Mouse (Mus musculus) forebrain, embryonic 10.5 days (tissue): ENCODE data around the gene Tmprss9. TPM values are rescaled to one million over a fixed set of nuclear protein-coding genes. Genes with fewer than 3 reads are reported as not detected.

Experiments used
- DNase-seq: peaks from one replicate; pipeline ENCODE4 v3.0.0-alpha.2; 2017; ENCODE audit warnings: low spot score; ENCODE audit errors: extremely low spot score
- H3K27ac ChIP-seq: fragments of 300-500 bp; sonication (generic); 2 replicates; pipeline ENCODE4 v1.5.1; 2016; ENCODE audit warnings: mild to moderate bottlenecking
- H3K27me3 ChIP-seq: fragments of 300-500 bp; sonication (generic); 2 replicates; pipeline ENCODE4 v1.6.1; 2016; ENCODE audit warnings: mild to moderate bottlenecking; ENCODE audit not compliant: poor library complexity, severe bottlenecking
- H3K36me3 ChIP-seq: fragments of 300-500 bp; sonication (generic); replicated peaks from 2 replicates; pipeline ENCODE4 v1.6.1; 2016; ENCODE audit warnings: mild to moderate bottlenecking, moderate library complexity
- H3K4me1 ChIP-seq: fragments of 300-500 bp; sonication (generic); 2 replicates; pipeline ENCODE4 v1.6.1; 2016
- H3K4me3 ChIP-seq: fragments of 300-500 bp; sonication (generic); 2 replicates; pipeline ENCODE4 v1.5.1; 2016; ENCODE audit warnings: mild to moderate bottlenecking, moderate library complexity
- H3K9me3 ChIP-seq: fragments of 300-500 bp; sonication (generic); 2 replicates; pipeline ENCODE4 v1.6.1; 2016; ENCODE audit warnings: mild to moderate bottlenecking, moderate library complexity
- WGBS: fragments of 180-500 bp; shearing (Covaris S2); methylation state at CpG from one replicate; pipeline ENCODE4 v1.1.7; 2016; 5-methylcytosine and 5-hydroxymethylcytosine counted together
- polyA plus RNA-seq: library from polyadenylated mRNA; unstranded; fragments of >200 nt; fragmentation: Nextera tagmentation; extraction: Ambion mirVana; gene quantifications from 2 replicates; pipeline ENCODE4 v1.2.1, GENCODE M21; 2016

Tmprss9 gene
- polyA plus RNA-seq, 1 experiment from 2014 or later, result not detected

DNA sequence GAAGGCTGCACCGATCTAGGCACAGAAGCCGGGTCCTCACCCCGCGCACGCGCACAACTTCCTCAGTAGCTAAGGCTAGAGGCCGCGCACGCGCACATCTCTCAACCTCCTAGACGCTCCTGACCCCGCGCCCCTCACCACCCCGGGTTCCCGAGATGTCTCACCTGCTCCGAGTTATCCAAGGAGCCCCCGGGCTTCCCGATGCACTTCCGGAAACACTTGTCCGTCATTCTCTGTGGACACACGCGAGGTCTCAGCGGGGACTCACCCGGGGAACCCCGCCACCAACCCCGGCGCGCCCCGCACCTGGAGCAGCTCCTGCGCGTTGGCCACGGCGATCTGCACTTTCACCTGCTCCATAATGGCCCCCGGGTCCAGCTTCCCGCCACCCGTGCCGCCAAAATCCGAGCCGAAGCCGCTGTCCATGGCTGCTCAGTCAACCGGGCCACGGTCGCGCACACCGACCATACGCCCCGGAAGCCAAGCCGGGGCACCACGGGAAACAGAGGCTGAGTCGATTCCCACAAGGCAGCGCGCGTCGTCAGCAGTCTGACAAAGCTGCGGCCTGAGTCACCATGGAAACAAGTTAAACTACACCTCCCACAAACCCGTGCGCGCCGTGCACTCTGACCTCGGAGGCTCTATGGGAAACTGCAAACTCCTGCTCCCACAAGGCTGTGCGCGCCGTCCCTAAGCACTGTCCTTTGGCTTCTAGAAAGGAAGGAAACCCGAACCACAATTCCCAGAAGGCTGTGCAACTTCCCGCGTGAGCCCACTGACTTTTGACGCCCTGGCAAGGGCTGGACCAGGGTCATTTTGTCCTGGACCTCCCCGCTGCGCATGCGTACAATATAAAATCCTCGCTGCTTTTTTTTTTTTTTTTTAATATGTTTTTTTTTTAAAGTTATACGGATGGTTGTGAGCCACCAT, 28.9 kb downstream of the Tmprss9 start, which contains the start of gene Timm13:
Gene Timm13 (minus strand): TSS at position 652 of the 930 bp plus-strand sequence.
- peak; percentile 99 for DNase-seq
- Histone ChIP-seq H3K36me3 (peaks cover 70% of the 10 kb centered on the region), H3K4me3 (peak within 1 kb of the TSS; percentile 78), H3K4me1 (peaks cover 30% of the 10 kb centered on the region), H3K27me3 (peaks cover 12% of the 10 kb centered on the region), H3K27ac (peak within 1 kb of the TSS; percentile 91), H3K9me3 (no peaks in the 10 kb centered on the region)
- under 1% methylated on average over 72 of the region's 72 CpGs for WGBS

DNA sequence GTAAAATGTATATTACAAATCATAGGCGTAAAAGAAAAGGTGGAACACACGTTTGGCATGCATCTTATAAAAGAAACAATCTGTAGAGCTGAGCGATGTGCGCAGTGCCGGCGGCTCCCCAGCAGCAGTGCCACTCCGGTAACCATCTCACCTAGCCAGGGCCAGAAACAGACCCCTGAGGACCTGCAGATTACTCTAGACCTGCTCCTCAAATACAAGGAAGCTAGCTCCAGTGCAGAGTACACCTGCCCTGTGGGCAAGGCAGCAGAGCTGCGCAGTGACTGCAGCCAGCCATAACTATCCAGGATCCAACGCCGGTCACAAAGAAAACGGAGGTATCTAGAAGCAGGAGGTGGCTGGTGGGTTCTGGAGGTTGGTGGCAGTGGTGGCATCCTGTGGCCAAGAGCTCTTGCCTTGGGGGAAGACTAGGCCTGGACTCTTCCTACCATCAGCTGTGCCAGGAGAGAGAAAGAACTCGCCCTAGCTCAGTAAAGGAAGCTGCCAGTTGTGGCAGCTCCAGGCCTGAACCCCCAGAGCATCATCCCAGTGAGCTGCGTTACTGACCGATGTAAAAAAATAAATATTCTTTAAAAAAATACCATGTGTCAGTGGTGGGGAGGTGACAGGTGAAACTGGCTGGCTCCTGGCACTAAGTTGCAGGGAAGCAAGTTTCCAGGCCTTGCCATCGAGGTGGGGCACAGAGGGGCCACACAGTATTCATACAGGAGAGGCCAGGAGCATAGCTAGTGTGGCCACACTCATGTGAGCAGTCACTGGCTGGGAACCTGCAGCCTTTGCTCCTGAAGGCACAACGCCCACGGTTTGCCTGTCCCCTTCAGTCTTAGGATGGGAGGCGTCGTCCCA, 30.0 kb downstream of the Tmprss9 start:
- peak overlapping the region; percentile 78; the same call in 1 of the 2 replicates for H3K4me3 ChIP-seq
- peak overlapping the region; percentile 91; the same call in 1 of the 2 replicates for H3K27ac ChIP-seq

DNA sequence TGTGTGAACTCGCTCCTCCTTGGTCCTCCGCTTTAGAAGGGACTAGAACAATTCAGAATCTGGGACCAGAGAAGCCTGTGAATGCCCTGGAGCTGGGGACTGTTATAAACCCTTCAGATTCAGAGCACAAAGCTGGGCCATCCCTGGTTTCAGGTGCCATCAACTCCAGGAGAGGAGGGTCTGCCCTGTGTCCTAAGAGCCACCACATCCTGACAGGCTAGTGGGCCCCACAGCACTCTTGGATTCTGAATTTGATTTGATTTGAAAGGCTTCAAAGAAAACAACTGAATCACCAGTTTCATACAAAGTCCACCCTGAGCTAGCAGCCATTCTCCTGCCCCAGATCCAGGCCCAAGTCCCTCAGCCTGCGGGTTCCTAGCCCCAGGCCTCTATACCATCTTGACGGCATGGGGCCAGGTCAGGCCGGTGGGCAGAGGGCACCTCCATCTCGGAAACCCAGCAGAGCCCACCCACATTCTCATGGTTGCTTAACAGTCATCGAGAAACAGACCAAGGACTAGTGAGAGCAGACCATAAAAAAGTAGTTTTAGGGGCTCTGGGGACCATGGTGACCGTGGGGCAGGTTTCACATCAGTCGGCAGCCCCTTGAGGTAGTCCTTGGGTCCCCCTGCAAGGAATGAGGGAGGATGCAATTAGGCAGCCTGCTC, 30.8 kb downstream of the Tmprss9 start:
- Histone ChIP-seq H3K27ac (no peak overlapping the region), H3K4me1 (peaks cover 30% of the 10 kb centered on the region), H3K27me3 (peaks cover 11% of the 10 kb centered on the region), H3K4me3 (no peak overlapping the region), H3K9me3 (no peaks in the 10 kb centered on the region), H3K36me3 (peaks cover 85% of the 10 kb centered on the region)
- WGBS, result 97% methylated on average over 9 of the region's 9 CpGs
- DNase-seq, result no peak

More for the DNA sequence above, 30.0 kb downstream of the Tmprss9 start:
- Histone ChIP-seq H3K4me1 (peaks cover 30% of the 10 kb centered on the region), H3K9me3 (no peaks in the 10 kb centered on the region), H3K36me3 (peaks cover 80% of the 10 kb centered on the region), H3K27me3 (peaks cover 12% of the 10 kb centered on the region)
- DNase-seq, result no peak
- 89% methylated on average over 19 of the region's 19 CpGs for WGBS

DNA sequence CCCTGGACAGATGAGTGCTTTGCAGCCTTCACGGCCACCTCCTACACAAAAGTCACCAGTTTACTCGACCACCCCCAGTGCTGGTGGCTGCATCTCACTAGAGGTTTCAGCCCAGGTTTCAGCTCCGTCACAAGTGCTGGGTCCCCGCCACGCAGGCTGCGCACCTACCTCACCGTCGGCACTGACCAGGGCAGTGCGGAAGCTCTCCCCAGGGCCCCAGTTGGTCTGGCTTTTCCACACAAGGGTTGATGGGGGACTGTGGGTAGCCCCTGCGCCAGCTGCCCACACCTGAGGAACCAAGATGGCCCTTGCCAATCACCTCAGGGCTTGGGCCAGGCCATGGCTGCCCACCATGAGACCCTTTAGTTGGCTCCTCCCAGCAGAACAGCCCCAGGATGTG, 31.6 kb downstream of the Tmprss9 start:
- Histone ChIP-seq H3K27ac (no peak overlapping the region), H3K36me3 (peaks cover 85% of the 10 kb centered on the region), H3K4me3 (no peak overlapping the region), H3K9me3 (no peaks in the 10 kb centered on the region), H3K27me3 (peaks cover 2% of the 10 kb centered on the region; the same call in 1 of the 2 replicates), H3K4me1 (peaks cover 22% of the 10 kb centered on the region)
- no peak for DNase-seq
- WGBS, result 93% methylated on average over 10 of the region's 10 CpGs

DNA sequence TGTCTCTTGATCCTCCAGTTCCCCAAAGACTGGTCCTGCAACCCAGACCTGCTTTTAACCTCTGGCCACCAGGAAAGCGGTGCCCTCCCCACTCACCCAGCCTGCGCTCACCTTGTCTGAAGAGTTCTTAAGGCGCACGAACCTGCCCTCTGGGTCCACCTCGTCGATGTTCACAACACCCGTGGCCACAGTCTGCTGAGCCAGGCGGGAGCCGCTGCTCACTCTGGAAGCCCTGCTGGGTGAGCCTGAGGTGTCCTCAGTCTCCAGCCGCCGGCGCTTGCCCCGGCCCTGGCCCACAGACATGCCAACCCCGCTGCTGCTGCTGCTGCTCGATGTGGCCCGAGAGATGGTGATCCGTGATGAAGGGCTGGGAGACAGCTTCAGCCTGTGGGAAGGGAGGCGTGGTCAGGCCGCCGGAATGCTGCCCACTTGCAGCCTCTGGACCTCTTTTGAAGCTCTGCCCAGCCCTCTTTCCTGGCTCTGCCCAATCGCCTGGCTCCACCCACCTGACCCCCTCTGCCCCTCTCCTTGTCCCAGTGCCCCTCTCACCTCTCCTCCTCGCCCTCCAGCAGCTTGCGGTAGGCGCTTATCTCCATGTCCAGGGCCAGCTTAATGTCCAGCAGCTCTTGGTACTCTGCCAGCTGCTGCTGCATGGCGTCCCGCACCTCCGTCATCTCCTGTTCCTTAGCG, 32.5 kb downstream of the Tmprss9 start:
- Histone ChIP-seq H3K27me3 (no peaks in the 10 kb centered on the region), H3K4me3 (no peak overlapping the region), H3K4me1 (peaks cover 13% of the 10 kb centered on the region), H3K27ac (no peak overlapping the region), H3K9me3 (no peaks in the 10 kb centered on the region), H3K36me3 (peaks cover 85% of the 10 kb centered on the region)
- no peak for DNase-seq
- WGBS, result 91% methylated on average over 28 of the region's 28 CpGs

DNA sequence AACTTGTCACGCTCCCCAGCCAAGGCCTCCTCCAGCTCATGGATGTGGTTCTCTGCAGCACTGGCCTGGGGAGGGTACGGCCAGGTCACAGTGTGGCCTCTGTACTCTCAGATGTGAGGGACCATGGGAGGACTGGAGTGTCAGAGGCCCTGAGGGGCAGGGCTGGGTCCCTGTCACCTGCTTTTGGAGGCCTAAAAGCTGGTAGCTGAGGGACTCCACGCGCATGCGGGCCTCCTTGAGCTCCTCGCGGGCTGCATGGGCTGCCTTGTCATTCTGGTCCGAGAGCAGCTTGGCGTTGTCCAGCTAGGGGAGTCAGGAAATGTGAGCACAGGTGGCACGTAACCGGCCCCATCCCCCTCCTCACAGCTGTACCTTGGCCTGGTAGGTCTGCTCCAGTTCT, 33.1 kb downstream of the Tmprss9 start:
- H3K4me1 ChIP-seq, result peaks cover 8% of the 10 kb centered on the region
- no peak for DNase-seq
- no peaks in the 10 kb centered on the region for H3K27me3 ChIP-seq
- H3K4me3 ChIP-seq, result no peak overlapping the region
- no peaks in the 10 kb centered on the region for H3K9me3 ChIP-seq
- H3K36me3 ChIP-seq, result peaks cover 85% of the 10 kb centered on the region
- H3K27ac ChIP-seq, result no peak overlapping the region
- 95% methylated on average over 11 of the region's 11 CpGs for WGBS

DNA sequence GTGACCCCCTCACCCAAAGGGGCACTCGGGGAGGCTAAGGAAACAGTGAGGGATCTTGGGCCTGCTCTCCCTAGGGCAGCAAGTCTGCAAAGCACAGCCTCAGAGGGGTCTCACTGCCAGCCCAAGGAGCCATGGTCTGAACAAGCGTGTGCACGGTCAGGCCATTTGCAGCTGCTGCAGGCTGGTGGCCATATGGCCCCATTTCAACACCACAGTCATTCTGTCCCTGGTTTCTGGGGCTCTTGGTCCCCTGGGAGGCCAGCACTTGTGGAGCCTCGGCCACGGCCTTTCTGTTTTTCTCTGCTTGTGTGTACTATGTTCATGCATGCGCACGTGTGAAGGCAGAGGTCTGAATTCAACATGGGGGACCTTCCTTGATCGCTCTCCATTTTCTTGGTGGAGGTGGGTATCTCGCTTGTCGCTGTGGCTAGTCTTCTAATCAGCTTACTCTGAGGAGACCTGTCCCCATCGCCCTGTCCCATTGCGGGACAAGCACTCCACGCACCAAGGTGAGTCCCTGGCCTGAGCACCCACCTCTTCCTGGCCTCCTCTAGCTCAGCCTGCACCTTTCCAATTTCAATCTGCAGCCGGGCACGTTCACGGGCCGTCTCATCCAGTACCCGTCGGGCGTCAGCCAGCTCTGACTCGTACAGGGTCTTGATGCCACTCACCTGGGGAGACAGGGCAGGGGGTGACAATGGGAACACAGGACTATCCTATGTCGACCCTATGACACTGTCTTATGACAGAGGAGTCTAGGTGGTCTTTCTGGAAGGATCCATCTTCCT, 37.9 kb downstream of the Tmprss9 start:
- WGBS, result 94% methylated on average over 22 of the region's 22 CpGs
- Histone ChIP-seq H3K4me3 (no peak overlapping the region), H3K9me3 (no peaks in the 10 kb centered on the region), H3K27ac (no peak overlapping the region), H3K27me3 (no peaks in the 10 kb centered on the region), H3K36me3 (peaks cover 98% of the 10 kb centered on the region), H3K4me1 (no peaks in the 10 kb centered on the region)
- DNase-seq, result no peak

DNA sequence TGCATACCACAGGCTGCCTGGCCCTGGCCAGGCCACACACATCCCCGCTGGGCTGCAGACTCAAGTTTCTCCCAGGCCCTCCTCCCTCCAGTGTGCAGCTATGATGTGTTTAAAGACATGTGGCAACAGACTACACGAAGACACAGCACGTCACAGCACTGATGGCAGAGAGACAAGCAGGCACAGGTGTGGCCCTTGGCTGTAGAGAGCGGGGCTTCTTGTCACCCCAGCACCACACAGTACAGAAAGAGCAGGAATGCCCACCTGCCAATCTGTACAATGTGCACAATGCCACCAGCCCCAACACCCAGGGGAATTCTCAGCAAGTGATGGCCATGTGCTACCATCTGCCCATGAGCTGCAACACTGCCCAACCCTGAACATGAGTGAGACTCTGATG, 39.7 kb downstream of the Tmprss9 start:
- Histone ChIP-seq H3K36me3 (peaks cover 98% of the 10 kb centered on the region), H3K9me3 (no peaks in the 10 kb centered on the region), H3K4me3 (no peak overlapping the region), H3K27ac (no peak overlapping the region), H3K27me3 (no peaks in the 10 kb centered on the region), H3K4me1 (peaks cover 7% of the 10 kb centered on the region)
- no peak for DNase-seq
- 96% methylated on average over 4 of the region's 4 CpGs for WGBS

DNA sequence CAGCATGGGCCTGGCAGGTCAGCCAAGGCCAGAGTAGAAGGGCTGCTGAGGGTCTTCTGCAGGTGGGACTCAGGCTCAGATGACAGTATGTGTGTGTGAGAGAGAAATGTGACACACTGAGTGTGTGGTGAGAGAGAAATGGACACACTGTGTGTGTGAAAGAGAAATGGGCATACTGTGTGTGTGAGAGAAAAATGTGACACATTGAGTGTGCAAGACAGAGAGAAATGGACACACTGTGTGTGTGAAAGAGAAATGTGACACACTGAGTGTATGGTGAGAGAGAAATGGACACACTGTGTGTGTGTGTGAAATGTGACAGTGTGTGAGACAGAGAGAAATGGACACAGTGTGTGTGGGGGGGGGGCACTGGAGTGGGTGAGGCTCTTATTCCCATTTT, 40.2 kb downstream of the Tmprss9 start:
- H3K36me3 ChIP-seq, result peaks cover 97% of the 10 kb centered on the region
- H3K27ac ChIP-seq, result no peak overlapping the region
- H3K4me3 ChIP-seq, result no peak overlapping the region
- H3K9me3 ChIP-seq, result no peaks in the 10 kb centered on the region
- no peaks in the 10 kb centered on the region for H3K27me3 ChIP-seq
- DNase-seq, result no peak
- peaks cover 12% of the 10 kb centered on the region for H3K4me1 ChIP-seq

DNA sequence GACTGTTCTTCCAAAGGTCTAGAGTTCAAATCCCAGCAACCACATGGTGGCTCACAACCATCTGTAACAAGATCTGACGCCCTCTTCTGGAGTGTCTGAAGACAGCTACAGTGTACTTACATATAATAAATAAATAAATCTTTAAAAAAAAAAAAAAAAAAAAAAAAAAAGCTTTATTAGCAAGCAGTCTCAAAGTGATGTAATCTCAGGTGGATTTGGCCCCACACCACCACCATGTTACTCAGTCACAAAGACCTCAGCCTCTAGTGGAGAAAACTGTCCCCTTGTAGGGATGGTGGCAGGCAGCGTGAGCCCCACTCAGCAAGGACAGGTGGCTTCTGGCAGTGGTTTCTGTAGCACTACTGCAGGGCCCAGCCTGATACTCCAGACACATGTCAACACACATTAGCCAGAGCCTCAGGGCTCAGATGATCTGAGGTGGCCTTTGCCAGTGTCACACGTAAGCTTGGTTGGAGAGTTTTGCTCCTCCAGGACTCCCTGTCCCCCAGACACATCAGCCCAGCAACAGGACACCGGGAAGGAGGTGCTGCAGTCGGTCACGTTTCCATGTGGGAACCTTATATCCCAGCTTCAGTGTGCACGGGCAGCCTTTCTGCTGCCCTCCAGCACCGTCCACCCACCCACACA, 41.8 kb downstream of the Tmprss9 start:
- no peaks in the 10 kb centered on the region for H3K9me3 ChIP-seq
- WGBS, result 93% methylated on average over 7 of the region's 8 CpGs
- no peak for DNase-seq
- H3K4me1 ChIP-seq, result peaks cover 26% of the 10 kb centered on the region
- peaks cover 81% of the 10 kb centered on the region for H3K36me3 ChIP-seq
- H3K27me3 ChIP-seq, result no peaks in the 10 kb centered on the region
- no peak overlapping the region for H3K4me3 ChIP-seq
- H3K27ac ChIP-seq, result no peak overlapping the region

DNA sequence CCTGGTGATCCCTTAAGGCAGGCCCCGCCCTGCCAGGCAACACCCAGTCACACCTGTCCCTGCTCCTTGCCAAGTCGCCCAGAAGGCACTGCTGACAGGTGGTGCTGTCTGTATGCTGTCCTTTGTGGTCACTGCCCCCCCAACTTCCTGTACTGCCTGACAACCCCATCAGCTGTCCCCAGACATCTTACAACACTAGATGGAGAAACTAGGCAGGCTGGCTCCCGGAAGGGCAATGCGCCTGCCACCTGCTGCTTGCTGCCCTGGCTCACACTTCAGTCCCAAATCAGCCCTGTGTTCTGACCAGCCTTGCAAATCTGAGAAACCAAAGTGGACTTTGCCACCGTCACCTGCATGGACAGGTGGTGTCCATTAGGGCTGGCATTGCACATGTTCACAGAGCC, 42.6 kb downstream of the Tmprss9 start:
- Histone ChIP-seq H3K4me3 (no peak overlapping the region), H3K27me3 (peaks cover 3% of the 10 kb centered on the region), H3K9me3 (no peaks in the 10 kb centered on the region), H3K36me3 (peaks cover 74% of the 10 kb centered on the region), H3K27ac (no peak overlapping the region), H3K4me1 (peaks cover 28% of the 10 kb centered on the region)
- 93% methylated on average over 5 of the region's 5 CpGs for WGBS
- DNase-seq, result no peak
